Mouse (Mus musculus) activated CD4-positive, CD25-positive, alpha-beta regulatory T cell, adult 4 months (primary cell): ENCODE measurements around the gene Kif26b. TPM values are rescaled to one million over a fixed set of nuclear protein-coding genes. Genes with fewer than 3 reads are reported as not detected.

Experiments
- ATAC-seq: one replicate; pipeline ENCODE4 v1.8.0; 2017
- polyA plus RNA-seq, 2 experiments: library from polyadenylated mRNA; unstranded; fragments of 100-300 nt; shearing (Covaris generic); gene quantifications; one replicate each; pipeline ENCODE4 v1.2.1; 2017

The Kif26b gene
- polyA plus RNA-seq, 2 experiments from 2014 or later: not detected

DNA sequence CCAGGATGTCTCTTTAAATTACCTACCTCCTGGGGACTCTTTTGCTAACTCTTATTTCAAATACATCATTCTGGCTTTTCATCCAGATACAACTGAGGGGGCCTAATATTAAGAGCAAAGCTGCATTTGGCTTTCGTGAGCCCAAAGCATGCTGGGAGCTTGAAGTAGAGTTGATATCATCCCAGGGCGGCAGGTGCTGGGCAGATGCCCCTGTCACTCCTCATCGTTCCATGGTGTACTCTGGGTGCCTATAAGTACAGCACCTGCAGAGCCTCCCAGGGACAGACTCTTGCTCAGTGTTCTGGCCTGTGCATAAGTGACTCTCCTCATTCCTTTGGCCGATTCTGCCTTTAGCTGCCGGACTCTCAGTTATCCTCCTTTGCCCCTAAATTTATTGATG lies 13.5 kb downstream of the Kif26b start:
- no peak for ATAC-seq

DNA sequence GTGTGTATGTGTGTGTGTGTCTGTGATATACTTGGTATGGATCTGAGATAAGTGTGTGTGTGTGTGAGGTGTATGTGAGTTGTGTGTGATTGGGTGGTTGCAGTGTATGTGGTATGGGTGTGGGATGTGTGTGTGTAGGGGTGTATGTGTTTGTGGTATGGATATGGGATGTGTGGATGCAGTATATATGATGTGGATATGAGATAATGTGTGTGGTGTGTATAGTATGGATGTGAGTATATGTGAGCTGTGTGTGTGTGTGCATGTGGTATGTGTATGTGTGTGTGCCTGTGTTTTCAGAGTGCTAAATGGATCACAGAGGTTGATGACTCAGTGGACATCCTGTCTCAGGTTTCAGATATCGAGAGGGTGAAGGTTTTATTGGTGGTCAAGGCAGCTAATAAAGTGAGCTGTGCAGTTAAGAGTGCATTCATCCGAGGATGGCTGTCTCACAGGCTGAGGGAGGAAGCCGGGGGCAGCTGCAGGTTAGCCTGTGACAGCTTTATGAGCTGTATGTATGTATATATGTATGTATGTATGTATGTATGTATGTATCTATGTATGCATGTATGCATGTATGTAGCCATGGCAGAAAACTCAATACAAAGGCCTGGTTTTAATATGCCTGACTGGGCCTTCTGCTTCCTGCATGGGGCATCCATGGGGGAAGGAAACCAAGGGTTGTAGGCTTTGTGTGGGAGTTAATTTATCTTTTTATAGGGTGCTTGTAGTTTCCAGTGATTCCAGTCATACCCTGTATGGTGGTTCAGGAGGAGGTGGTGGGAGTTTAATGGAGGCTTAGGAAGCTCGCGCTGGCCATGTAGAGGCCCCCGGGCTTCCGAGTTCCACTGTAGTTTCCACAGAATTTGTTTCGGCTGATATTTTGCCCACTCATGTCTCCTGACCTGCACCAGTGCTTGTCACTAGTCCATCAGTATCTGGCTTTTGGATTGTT lies 14.3 kb downstream of the Kif26b start:
- no peak for ATAC-seq

GRCm38 (mm10) chr1:178544585-178544984 lies 15.7 kb downstream of the Kif26b start:
- ATAC-seq: no peak

- ATAC-seq: no peak
These were observed 20.7 kb downstream of the Kif26b start for GRCm38 (mm10) chr1:178549576-178549975.

GRCm38 (mm10) chr1:178550477-178551047 lies 21.6 kb downstream of the Kif26b start:
- ATAC-seq: no peak

- no peak for ATAC-seq
These were observed 23.5 kb downstream of the Kif26b start for GRCm38 (mm10) chr1:178552278-178552897.

DNA sequence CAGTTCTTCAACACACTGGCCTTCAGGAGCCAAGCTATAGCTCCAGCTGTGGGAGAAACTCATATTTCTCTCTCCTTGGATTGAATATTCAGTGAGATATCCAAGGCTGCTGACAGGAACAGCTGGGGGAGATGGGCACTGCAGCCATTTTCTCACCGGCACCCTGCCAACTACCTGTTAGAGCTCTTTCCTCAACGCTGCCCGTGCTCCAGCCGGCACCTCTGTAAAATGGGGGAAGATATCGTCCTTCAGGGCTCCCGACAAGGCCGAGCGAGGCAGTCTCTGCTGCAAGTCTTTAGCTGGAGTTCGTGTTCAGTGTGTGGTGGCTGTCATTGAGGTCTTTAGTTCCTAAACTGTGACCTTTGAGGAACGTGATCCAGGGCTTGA lies 24.0 kb downstream of the Kif26b start:
- no peak for ATAC-seq

- ATAC-seq: no peak
These were observed 27.3 kb downstream of the Kif26b start for GRCm38 (mm10) chr1:178556226-178556625.

DNA sequence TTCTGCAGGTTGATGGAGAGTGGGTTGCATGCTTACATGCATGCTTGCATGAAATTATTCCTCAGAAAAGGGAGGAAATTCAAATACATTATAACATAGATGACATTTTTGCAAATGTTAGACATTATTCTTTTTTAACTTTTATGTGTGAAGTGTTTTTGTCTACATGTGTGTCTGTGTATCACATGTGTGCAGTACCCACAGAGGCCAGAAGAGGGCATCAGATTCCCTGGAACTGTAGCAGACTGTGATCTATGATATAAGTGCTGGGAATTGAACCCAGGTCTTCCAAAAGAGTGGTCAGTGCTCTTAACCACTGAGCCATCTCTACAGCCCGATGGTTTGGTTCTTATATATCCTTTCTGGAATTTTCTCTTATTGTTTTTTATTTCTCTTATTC lies 31.1 kb downstream of the Kif26b start:
- ATAC-seq: no peak

DNA sequence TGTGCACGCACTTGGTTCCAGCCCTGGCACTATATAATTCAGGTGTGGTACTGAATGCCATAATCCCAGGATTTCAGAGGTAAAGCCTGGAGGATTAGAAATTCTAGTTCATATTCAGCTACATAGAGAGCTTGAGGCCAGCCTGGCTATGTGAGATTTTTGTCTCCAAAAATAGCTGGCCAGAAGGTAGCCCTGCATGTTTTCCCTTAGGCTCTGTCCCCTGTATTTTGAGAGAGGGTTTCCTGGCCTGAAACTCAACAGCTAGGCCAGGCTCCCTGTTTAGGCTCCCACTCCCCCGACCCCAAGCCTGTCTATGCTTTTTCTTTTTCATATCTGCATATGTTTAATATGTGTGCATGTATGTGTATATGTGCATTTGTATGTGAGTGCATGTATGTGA lies 34.9 kb downstream of the Kif26b start:
- no peak for ATAC-seq

- no peak for ATAC-seq
These were observed 35.9 kb downstream of the Kif26b start for GRCm38 (mm10) chr1:178564800-178565199.

DNA sequence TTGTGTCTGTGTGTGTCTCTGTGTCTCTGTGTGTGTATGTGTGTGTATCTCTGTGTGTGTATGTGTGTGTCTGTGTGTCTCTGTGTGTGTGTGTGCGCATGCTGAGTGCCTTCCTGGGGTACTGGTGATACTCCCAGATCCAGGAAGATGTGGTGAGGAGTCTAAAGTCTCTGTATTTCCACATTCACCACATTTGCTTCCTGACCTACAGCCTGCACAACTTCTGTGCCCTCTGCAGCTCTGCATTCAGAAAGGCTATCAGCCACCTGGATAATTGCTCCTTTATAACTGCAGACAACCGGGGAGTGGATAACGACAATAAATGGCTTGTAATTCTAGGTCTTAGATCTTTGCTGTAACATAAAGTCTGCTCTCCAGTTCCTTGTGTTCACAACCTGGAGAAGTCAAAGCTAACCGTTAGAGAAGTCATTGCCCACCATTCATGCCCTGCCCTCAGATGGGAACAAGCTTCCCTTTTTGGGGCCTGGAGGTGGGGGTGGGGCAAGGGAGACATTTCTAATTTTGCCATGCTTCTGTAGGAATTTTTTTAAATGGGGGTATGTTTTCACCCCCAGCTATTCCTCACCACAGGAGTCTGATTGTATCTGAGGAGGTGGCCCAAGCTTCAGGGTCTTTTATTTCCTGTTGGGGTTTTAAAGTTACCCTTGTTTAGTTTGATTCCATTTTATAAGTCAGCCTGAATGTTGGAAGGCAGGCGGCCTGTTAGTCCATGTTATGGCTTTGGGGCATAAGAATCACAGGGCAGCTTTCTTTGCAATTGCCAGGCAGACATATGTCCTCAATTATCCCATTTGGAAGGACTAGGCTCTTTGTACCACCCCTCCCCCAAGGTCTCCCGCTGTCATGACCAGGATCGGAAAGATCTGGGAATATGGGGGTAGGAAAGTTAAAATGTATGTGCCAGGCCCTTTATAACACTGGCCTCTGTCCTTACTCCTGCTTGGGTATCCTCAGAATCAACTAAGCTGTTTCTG lies 39.9 kb downstream of the Kif26b start:
- no peak for ATAC-seq

GRCm38 (mm10) chr1:178571009-178571408 lies 42.1 kb downstream of the Kif26b start:
- ATAC-seq: no peak

DNA sequence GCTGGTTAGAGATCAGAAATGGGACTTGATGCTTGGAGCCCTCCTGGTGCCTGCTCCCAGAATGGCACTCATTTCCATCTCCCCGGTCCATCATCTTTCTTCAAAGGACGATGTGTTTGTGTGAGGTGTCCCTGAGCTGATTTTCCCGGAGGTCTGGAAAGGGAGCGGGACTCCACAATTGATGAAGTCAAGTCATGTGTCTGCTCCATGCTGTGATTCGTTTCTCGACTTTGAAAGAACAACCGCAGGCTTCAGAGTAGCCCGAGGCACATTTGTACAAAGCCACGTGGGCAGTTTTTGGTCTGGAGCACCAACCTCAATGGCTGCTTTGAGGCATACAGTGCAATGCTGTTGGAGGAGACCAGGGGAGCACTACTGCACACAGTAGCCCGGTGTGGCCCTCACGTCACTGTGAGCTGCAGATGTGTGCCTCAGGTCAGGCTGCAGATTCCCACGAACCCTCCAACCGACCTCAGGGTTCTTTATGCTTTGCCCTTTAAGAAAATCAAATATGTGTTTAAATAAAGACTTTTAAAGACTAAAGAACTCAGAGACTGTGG lies 43.0 kb downstream of the Kif26b start:
- ATAC-seq: no peak

GRCm38 (mm10) chr1:178573406-178574032 lies 44.6 kb downstream of the Kif26b start:
- ATAC-seq: no peak

- no peak for ATAC-seq
These were observed 46.8 kb downstream of the Kif26b start for GRCm38 (mm10) chr1:178575706-178576105.

GRCm38 (mm10) chr1:178576926-178577325 lies 48.0 kb downstream of the Kif26b start:
- ATAC-seq: no peak

GRCm38 (mm10) chr1:178585366-178586020 lies 56.6 kb downstream of the Kif26b start:
- no peak for ATAC-seq

DNA sequence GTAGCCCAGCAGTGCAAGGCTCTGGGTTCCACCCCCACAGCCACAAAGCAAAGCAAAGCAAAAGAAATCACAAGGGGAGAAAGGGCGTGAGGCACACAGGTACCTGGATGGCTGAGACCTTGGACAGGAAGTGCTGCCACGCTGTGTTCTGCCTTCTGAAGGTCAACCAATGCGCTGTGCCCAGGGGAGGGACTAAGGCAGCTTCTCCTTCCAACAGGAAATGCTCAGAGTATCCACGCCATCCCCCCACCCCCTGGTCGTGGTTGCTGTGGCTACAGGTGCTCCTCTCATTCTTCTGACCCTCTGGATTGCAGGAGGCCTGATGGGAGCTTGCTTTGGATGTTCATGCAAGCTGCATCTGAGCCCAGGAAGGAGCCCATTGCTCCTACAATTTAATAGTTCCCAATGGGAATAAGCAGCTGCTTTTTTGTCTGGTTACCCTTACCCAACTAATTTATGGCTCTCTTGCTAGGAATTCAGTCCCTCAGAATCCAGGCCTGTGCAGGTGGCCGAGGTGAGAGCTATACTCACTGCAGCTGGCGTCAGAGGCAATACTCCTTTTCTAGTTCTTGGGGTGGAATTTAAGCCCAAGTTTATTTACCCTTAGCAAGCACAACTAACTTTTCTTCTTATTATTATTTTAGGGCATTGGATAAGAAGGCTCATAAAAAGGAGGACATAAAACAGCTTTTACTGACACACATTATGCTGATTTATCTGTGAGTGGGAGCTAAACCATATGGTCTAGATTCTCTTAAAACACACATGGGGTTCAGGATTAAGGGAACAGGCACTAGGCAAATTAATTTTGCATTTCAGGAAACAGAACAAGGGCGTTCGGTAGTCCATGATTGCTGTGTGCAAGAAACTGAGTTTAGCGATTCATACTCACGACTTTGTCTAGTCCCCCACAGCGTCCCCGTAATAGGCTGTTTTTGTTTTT lies 61.6 kb downstream of the Kif26b start:
- no peak for ATAC-seq

- ATAC-seq: no peak
These were observed 68.2 kb downstream of the Kif26b start for GRCm38 (mm10) chr1:178597113-178597512.
